Mouse (Mus musculus) kidney, postnatal 36 days (tissue): ENCODE results near the gene Slc7a7.

ENCODE experiments used
- DNase-seq, 2 experiments: peaks; one replicate each; pipeline ENCODE4 v3.0.0; 2021 to 2022; ENCODE audit warnings: mixed read lengths in 2 of 2

Gene Slc7a7

GRCm38 (mm10) chr14:54409980-54410810 lies 7.4 kb downstream of the Slc7a7 start:
- DNase-seq: peak; percentile 72 to 82

GRCm38 (mm10) chr14:54409057-54409645 lies 8.4 kb downstream of the Slc7a7 start:
- no peak for DNase-seq

GRCm38 (mm10) chr14:54408336-54409056 lies 9.1 kb downstream of the Slc7a7 start:
- DNase-seq: peak in 1 of 2 experiments; percentile 68

DNA sequence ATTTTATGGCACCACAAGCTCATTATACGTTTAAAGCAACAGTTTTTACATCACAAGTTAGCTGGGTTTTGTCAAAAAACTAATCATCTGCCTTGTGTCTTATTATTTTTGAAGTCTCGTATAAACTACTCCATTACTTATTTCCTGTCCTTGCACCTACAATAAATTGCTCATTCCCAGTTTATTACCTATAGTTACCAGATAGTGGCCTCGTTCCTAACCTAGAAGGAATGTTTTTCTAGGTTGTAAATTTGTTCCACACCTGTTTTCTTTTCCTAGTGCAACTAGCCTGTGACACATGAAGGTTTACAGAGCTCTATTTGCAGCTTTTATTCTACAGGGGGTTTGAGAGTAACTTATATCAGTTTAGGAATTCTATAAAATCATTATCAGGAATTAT lies 15.9 kb downstream of the Slc7a7 start:
- no peak for DNase-seq

- peak; percentile 76 to 78 for DNase-seq
Measured at GRCm38 (mm10) chr14:54398921-54399382, 18.6 kb downstream of the Slc7a7 start.

DNA sequence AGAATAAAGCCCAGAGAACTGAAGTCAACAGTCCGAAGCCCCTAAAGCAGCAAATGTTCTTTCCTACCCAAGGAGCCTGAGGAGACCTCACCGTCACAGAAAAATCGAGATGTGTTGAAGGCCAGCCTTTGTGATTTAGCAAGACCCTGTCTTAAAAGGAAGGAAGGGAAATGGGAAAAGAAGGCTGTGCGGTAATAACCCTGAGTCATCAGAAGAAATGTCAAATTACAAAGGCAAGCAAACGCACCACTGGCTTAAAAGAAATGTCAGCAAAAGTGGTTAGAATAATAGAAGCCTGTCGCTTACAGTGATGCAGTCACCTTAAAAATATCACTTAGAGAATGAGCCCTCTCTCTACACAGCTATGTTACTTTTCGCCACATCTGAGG lies 19.1 kb downstream of the Slc7a7 start:
- DNase-seq: no peak

- DNase-seq: no peak
Measured at GRCm38 (mm10) chr14:54397872-54398527, 19.6 kb downstream of the Slc7a7 start.

DNA sequence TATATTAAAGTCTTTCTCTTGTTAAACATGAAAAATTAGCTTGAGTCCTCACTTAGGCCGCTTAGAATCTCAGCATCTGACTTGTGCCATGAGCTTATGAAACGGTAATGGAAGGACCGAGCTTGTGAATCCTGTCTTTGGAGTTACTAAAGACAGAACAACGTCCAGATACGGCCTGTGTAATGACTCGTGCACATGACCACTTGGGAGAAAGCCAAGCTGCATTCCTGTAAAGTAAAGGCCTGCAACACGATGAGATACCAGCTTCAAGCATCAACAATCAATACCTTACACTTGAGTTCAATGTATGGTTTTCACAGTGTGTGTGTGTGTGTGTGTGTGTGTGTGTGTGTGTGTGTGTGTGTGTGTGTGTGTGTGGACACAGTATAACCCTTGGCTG lies 20.9 kb downstream of the Slc7a7 start:
- DNase-seq: peak in 1 of 2 experiments; percentile 54

- DNase-seq: no peak
Measured at GRCm38 (mm10) chr14:54394309-54394708, 23.3 kb downstream of the Slc7a7 start.

DNA sequence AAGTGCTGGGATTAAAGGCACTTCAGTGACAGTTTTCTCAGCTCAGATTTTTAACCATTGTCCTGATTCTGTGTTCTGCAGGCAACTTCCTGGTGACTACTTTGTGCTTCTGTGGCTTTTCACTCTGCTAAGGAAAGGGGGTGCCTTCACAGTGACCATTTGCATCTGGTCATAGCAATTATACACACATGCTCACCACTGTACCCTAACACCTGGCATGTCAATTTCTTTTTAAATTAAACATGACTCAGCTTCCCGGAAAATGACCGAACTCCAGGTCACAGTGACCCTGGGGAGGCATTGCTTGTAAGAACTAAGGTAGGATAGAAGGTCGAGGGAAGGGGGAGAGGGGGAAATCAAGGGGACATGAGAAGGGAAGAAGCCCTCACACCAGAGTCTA lies 23.8 kb downstream of the Slc7a7 start:
- no peak for DNase-seq

DNA sequence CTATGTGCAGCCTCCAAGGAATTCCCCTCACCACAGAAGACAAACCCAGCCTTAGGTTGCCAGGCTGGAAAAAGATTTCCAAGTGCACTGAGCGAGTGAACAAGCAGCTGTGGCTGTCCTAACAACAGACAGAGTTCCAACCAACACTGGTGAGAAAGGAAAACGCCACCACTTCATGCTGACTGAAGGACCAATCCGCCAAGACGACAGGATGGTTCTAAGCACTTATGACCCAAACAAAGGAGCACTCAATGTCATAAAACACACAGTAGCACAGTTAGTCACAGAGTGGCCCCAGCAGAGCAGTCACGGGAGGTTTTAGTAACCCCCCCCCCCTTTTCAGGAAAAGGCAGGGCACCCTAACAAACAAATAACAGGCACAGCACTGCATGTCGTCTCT lies 26.7 kb downstream of the Slc7a7 start:
- no peak for DNase-seq

GRCm38 (mm10) chr14:54387546-54387945 lies 30.0 kb downstream of the Slc7a7 start:
- DNase-seq: peak; percentile 79 to 90

- peak; percentile 74 to 81 for DNase-seq
Measured at GRCm38 (mm10) chr14:54385968-54386618, 31.5 kb downstream of the Slc7a7 start.

- no peak for DNase-seq
Measured at GRCm38 (mm10) chr14:54384396-54384795, 33.2 kb downstream of the Slc7a7 start.

DNA sequence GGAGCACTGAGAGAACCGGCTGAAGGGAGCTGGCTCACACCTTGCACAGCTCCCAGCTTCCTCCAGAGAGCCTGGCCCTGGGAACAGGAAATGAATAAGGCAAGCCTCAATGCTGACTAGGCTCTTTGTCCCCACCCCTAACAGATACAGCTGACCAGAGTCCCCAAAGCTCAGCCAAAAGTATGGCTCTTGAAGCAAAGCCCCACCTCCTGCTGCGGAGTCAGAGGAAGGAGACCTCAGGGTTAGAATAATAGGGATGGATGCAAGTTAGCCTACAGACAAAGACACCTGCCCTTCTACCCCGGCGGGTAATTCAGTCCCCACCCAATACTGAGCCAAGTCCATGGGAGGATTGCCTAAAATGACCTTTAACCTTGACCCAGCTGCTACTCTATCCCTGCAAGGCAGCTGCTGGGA lies 34.2 kb downstream of the Slc7a7 start:
- DNase-seq: peak; percentile 61 to 69

- no peak for DNase-seq
Measured at GRCm38 (mm10) chr14:54382641-54383040, 34.9 kb downstream of the Slc7a7 start.

- DNase-seq: peak; percentile 51 to 72
Measured at GRCm38 (mm10) chr14:54381816-54382215, 35.8 kb downstream of the Slc7a7 start.

DNA sequence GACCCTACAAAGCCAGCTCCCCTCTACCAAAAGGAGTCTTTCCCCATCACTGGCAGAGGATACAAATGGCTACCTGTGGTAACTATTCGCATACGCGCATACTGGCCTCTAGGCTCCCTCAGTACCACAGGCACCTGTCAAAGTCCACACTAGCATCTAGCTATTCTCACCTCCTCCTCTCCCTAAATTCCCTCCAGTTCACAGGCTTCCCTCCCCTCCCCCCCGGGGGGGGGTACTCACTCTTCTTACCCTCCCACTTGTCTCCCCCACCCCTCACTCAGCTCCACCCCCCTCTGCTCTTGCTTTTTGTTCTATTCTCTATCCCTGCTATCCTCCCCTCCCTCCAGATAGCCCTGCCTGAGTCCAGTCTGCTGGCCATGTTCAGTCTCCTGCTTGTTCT lies 37.0 kb downstream of the Slc7a7 start:
- DNase-seq: no peak

DNA sequence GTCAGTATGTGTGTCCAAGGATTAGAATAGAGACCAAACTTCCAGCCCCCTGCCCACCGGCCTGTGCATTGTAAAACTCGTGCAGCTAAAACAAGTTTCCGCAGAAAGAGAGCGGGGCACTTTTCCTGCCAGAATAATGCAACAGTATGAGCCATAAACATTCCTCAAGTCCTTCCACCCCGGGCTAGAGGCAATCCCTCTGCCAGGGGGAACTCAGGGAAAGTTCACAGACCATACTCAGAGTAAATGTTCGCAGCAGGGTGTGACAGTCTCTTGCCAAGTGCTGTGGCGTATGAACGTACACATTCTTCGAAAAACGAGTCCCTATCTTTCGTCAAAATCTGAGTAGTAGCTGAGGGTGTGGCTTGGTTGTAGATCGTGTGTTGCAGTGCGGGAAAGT lies 38.0 kb downstream of the Slc7a7 start:
- no peak for DNase-seq

DNA sequence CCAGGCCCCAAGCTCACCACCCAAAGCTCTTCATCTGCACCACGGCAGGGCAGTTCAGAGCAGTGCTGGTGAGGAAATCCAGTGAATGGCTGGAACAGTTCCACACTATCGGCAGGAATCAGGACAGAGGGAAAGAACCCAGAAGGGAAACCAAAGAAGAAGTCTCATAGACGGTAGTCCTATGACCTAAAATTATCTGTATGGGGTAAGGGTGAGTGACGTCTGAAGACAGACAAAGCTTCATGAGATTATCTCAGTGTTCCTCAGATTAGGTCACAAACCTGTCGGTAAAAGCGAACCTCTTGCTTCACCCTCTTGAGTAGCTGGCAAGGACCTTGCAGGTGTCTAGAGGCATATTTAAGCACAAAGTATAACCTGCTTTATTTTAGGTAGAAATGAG lies 40.4 kb downstream of the Slc7a7 start:
- DNase-seq: no peak

DNA sequence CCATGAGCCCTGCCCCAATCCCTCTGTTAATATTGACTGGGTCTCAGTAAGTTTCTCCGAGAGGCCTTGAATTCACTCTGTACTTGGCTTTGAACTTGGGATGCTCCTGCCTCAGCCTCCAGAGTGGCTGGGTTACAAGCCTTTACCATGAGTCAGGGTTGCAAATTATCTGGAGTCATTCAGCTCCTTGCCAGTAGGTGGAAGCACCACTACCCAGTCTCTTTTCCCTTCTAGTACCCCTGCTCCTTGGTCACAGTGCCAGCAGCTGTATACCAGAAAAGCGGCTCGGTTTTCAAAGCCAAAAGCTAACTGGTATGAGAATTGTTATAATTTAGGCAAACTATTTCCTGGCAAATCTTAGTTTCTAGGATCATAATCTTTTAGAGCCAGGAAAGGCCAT lies 41.7 kb downstream of the Slc7a7 start:
- DNase-seq: peak; percentile 64 to 78

- peak; percentile 60 to 71 for DNase-seq
Measured at GRCm38 (mm10) chr14:54372923-54373322, 44.7 kb downstream of the Slc7a7 start.
